Mouse (Mus musculus) CH12.LX (cell line): ENCODE results near the gene Pqlc2. TPM values are rescaled to one million over a fixed set of nuclear protein-coding genes. Genes with fewer than 3 reads are reported as not detected.

Experiments
- DNase-seq: peaks from one replicate; pipeline ENCODE4 v3.0.0-alpha.2; 2013; ENCODE audit errors: extremely low read depth
- H3K27ac ChIP-seq: 2 replicates; pipeline ENCODE4 v1.5.1; 2012; ENCODE audit warnings: low read depth, mild to moderate bottlenecking, control low read depth, moderate library complexity; ENCODE audit not compliant: insufficient read depth
- H3K27me3 ChIP-seq: replicated peaks from 2 replicates; pipeline ENCODE3; 2012; ENCODE audit warnings: inconsistent platforms
- H3K36me3 ChIP-seq, 2 experiments: replicated peaks in 1 of 2; 2 replicates each; pipeline versions ENCODE3 to v1.6.1; 2012; ENCODE audit warnings: inconsistent platforms in 1 of 2, low read length in 1 of 2, mild to moderate bottlenecking in 1 of 2, mixed read lengths in 1 of 2, moderate library complexity in 1 of 2; ENCODE audit not compliant: control insufficient read depth in 1 of 2, insufficient read depth in 1 of 2
- H3K4me1 ChIP-seq, 2 experiments: 2 replicates each; pipeline ENCODE4 v1.6.1; 2012; ENCODE audit warnings: inconsistent platforms in 1 of 2, moderate library complexity in 1 of 2; ENCODE audit not compliant: insufficient read depth in 2 of 2, control insufficient read depth in 1 of 2
- H3K4me2 ChIP-seq: 2 replicates; pipeline ENCODE4 v1.6.1; 2012; ENCODE audit warnings: low read depth, mild to moderate bottlenecking, control low read depth; ENCODE audit not compliant: poor library complexity, insufficient read depth, severe bottlenecking
- H3K4me3 ChIP-seq, 3 experiments: fragments of 150-350 bp in 1 of 3; sonication (generic) in 1 of 3; replicated peaks in 1 of 3; 2 replicates each; pipeline versions ENCODE3 to v1.5.1; 2011 to 2012; ENCODE audit warnings: low read depth in 2 of 3, low read length in 2 of 3, mild to moderate bottlenecking in 2 of 3, moderate library complexity in 2 of 3, control low read depth in 1 of 3, improper control_type of control experiment in 1 of 3, inconsistent platforms in 1 of 3, mixed read lengths in 1 of 3; ENCODE audit not compliant: poor library complexity in 1 of 3
- H3K79me2 ChIP-seq: replicated peaks from 2 replicates; pipeline ENCODE4 v1.6.1; 2012; ENCODE audit warnings: mild to moderate bottlenecking, moderate library complexity; ENCODE audit not compliant: control insufficient read depth, poor library complexity, insufficient read depth, severe bottlenecking; ENCODE audit errors: extremely low read depth
- H3K9ac ChIP-seq: 2 replicates; pipeline ENCODE4 v1.6.1; 2012; ENCODE audit warnings: low read depth, mild to moderate bottlenecking, control low read depth, moderate library complexity; ENCODE audit not compliant: insufficient read depth
- H3K9me3 ChIP-seq: replicated peaks from 2 replicates; pipeline ENCODE3; 2012; ENCODE audit warnings: low read length, inconsistent platforms, mixed read lengths
- BHLHE40 ChIP-seq: IDR thresholded peaks from 2 replicates; pipeline ENCODE4 v1.6.1; 2011; ENCODE audit warnings: mild to moderate bottlenecking, low read depth, low read length, improper control_type of control experiment
- CHD2 ChIP-seq: IDR thresholded peaks from 2 replicates; pipeline ENCODE4 v1.6.1; 2011; ENCODE audit warnings: low read length, improper control_type of control experiment
- CTCF ChIP-seq, 2 experiments: IDR thresholded peaks in 1 of 2; conservative IDR thresholded peaks in 1 of 2; 2 replicates each; pipeline ENCODE4 v1.5.1; 2011 to 2012; ENCODE audit warnings: low read depth in 2 of 2, low read length in 2 of 2, improper control_type of control experiment in 1 of 2, inconsistent platforms in 1 of 2, mild to moderate bottlenecking in 1 of 2, moderate library complexity in 1 of 2
- E2F4 ChIP-seq: IDR thresholded peaks from 2 replicates; pipeline ENCODE4 v1.6.1; 2011; ENCODE audit warnings: low read depth, low read length, improper control_type of control experiment; ENCODE audit not compliant: insufficient replicate concordance
- ELF1 ChIP-seq: IDR thresholded peaks from 2 replicates; pipeline ENCODE4 v1.6.1; 2014; ENCODE audit warnings: low read depth, mild to moderate bottlenecking, inconsistent platforms, low read length, improper control_type of control experiment
- ETS1 ChIP-seq: conservative IDR thresholded peaks from 2 replicates; pipeline ENCODE4 v1.6.1; 2012; ENCODE audit warnings: low read depth, mild to moderate bottlenecking, inconsistent platforms, low read length, improper control_type of control experiment, moderate library complexity
- HCFC1 ChIP-seq: IDR thresholded peaks from 2 replicates; pipeline ENCODE4 v1.6.1; 2012; ENCODE audit warnings: low read depth, mild to moderate bottlenecking, inconsistent platforms, low read length, improper control_type of control experiment
- IRF4 ChIP-seq: IDR thresholded peaks from 2 replicates; pipeline ENCODE4 v1.6.1; 2014; ENCODE audit warnings: low read depth, mild to moderate bottlenecking, inconsistent platforms, low read length, improper control_type of control experiment
- JUND ChIP-seq: conservative IDR thresholded peaks from 2 replicates; pipeline ENCODE4 v1.6.1; 2011; ENCODE audit warnings: low read depth, low read length, improper control_type of control experiment
- KAT2A ChIP-seq: IDR thresholded peaks from 2 replicates; pipeline ENCODE4 v1.6.1; 2012; ENCODE audit warnings: low read length, improper control_type of control experiment, inconsistent platforms; ENCODE audit not compliant: insufficient replicate concordance
- MAFK ChIP-seq: IDR thresholded peaks from 2 replicates; pipeline ENCODE4 v1.6.1; 2011; ENCODE audit warnings: low read length, improper control_type of control experiment; ENCODE audit not compliant: insufficient replicate concordance
- MAZ ChIP-seq: IDR thresholded peaks from 2 replicates; pipeline ENCODE4 v1.6.1; 2012; ENCODE audit warnings: low read depth, mild to moderate bottlenecking, inconsistent platforms, low read length, improper control_type of control experiment, moderate library complexity
- MEF2A ChIP-seq: IDR thresholded peaks from 2 replicates; pipeline ENCODE4 v1.6.1; 2014; ENCODE audit warnings: low read depth, mild to moderate bottlenecking, inconsistent platforms, low read length, improper control_type of control experiment, borderline replicate concordance
- PAX5 ChIP-seq: IDR thresholded peaks from 2 replicates; pipeline ENCODE4 v1.6.1; 2012; ENCODE audit warnings: low read length, inconsistent platforms, mixed read lengths
- POLR2A ChIP-seq: IDR thresholded peaks from 2 replicates; pipeline ENCODE4 v1.6.1; 2011; ENCODE audit warnings: low read depth, mild to moderate bottlenecking, improper control_type of control experiment, low read length
- RCOR1 ChIP-seq: conservative IDR thresholded peaks from 2 replicates; pipeline ENCODE4 v1.6.1; 2012; ENCODE audit warnings: low read depth, mild to moderate bottlenecking, inconsistent platforms, low read length, improper control_type of control experiment
- SIN3A ChIP-seq: IDR thresholded peaks from 2 replicates; pipeline ENCODE4 v1.6.1; 2012; ENCODE audit warnings: low read length, improper control_type of control experiment, inconsistent platforms
- SMC3 ChIP-seq: IDR thresholded peaks from 2 replicates; pipeline ENCODE4 v1.6.1; 2011; ENCODE audit warnings: low read depth, low read length, improper control_type of control experiment
- TBP ChIP-seq: conservative IDR thresholded peaks from 2 replicates; pipeline ENCODE4 v1.6.1; 2011; ENCODE audit warnings: low read depth, low read length, improper control_type of control experiment
- TCF12 ChIP-seq: IDR thresholded peaks from 2 replicates; pipeline ENCODE4 v1.6.1; 2014; ENCODE audit warnings: low read depth, mild to moderate bottlenecking, inconsistent platforms, low read length, improper control_type of control experiment
- UBTF ChIP-seq: IDR thresholded peaks from 2 replicates; pipeline ENCODE4 v1.6.1; 2012; ENCODE audit warnings: low read depth, mild to moderate bottlenecking, inconsistent platforms, low read length, improper control_type of control experiment, moderate library complexity
- ZKSCAN1 ChIP-seq: IDR thresholded peaks from 2 replicates; pipeline ENCODE4 v1.6.1; 2012; ENCODE audit warnings: low read depth, inconsistent platforms, low read length, improper control_type of control experiment, borderline replicate concordance
- ZMIZ1 ChIP-seq: IDR thresholded peaks from 2 replicates; pipeline ENCODE4 v1.6.1; 2012; ENCODE audit warnings: low read depth, mild to moderate bottlenecking, inconsistent platforms, low read length, improper control_type of control experiment
- dilution Hi-C: fragments of 300-500 bp; cut with MboI; formaldehyde crosslinking; loops from 2 replicates; pipeline ENCODE4 v1.14.3; 2020; ENCODE audit warnings: low sequenced_read_pairs; ENCODE audit not compliant: extremely low pct_unique_long_range_greater_than_20kb, extremely low pct_ligation_motif_present
- in situ Hi-C: fragments of 300-500 bp; cut with MboI; formaldehyde crosslinking; loops from 3 replicates; pipeline ENCODE4 v1.14.3; 2019; ENCODE audit warnings: low sequenced_read_pairs, low pct_ligation_motif_present, low pct_unique_long_range_greater_than_20kb, mixed read lengths
- polyA plus RNA-seq: library from polyadenylated mRNA; unstranded; fragments of >175 nt; gene quantifications from 2 replicates; pipeline ENCODE4 v1.2.1, GENCODE M21; 2012; ENCODE audit warnings: low read depth; ENCODE audit not compliant: insufficient read length
- total RNA-seq, 2 experiments: library from RNA; depleted of rRNA; stranded (reverse); fragments of 300-350 nt in 1 of 2; fragments of >200 nt in 1 of 2; gene quantifications; 2 replicates each; pipeline ENCODE4 v1.2.3; 2012 to 2014

Gene Pqlc2
- total and polyA plus RNA-seq, 3 experiments, result 6.2 to 8.1 (median 6.8) TPM

DNA sequence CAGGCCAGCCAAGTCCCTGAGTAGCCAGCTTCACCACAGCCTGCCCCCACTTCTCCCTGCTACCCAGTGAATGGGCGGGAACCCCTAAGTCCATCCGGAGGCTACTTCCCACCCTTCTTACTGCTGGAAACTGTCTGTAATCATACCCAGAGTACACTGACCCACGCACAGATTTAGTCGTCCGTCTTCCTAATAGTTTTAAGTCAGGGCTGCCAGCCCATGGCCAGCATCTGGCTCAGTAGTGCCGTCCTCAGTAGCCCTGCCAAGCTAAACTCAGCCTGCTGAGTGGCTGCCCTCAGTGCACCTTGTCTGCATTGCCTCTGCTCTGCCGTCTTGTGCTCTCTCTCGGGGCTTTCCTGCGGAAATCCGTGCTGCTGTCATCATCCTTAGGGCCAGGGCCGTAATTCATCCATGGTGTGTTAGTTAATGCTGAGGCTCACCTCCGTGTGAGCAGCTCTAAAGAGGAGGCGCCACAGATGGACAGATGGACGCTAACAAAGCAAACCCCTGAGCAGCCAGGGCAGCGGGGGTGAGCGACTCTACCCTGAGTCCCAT lies 28.6 kb downstream of the Pqlc2 start:
- dilution Hi-C loops, result no loop called here
- Histone ChIP-seq H3K9me3 (no peaks in the 10 kb centered on the region), H3K27me3 (no peaks in the 10 kb centered on the region), H3K27ac (no peak overlapping the region), H3K4me1 (no peaks in the 10 kb centered on the region), H3K9ac (no peak overlapping the region), H3K4me2 (no peak overlapping the region), H3K36me3 (peaks cover 67 to 95% of the 10 kb centered on the region in 2 experiments), H3K4me3 (no peak overlapping the region), H3K79me2 (no peaks in the 10 kb centered on the region)
- in situ Hi-C loops, result loop anchor here (10.0 kb wide), 1 partner anchor 197 kb away; no protein-coding TSS in a partner anchor
- no peak for DNase-seq
- TF ChIP-seq CTCF (conservative IDR thresholded peaks at IDR 0.05 in 1 of 2, IDR thresholded peaks at IDR 0.05 in 1 of 2; ENCODE audit: low read depth in 2 of 2, low read length in 2 of 2) (no peak), BHLHE40 (no peak), IRF4 (no peak), SIN3A (no peak), KAT2A (no peak), TCF12 (no peak), ETS1 (no peak), TBP (no peak), RCOR1 (no peak), MEF2A (no peak), HCFC1 (no peak), E2F4 (no peak), CHD2 (no peak), ZMIZ1 (no peak)

- Histone ChIP-seq H3K27me3 (no peaks in the 10 kb centered on the region), H3K9ac (no peak overlapping the region), H3K4me1 (no peaks in the 10 kb centered on the region), H3K4me2 (no peak overlapping the region), H3K79me2 (no peaks in the 10 kb centered on the region), H3K4me3 (no peak overlapping the region), H3K27ac (no peak overlapping the region), H3K36me3 (peaks cover 65 to 95% of the 10 kb centered on the region in 2 experiments), H3K9me3 (no peaks in the 10 kb centered on the region)
- no peak for TF ChIP-seq TBP
- TF ChIP-seq ZKSCAN1, result no peak
- no peak for TF ChIP-seq UBTF
- no peak for TF ChIP-seq JUND
- no peak for TF ChIP-seq ZMIZ1
- TF ChIP-seq CHD2, result no peak
- TF ChIP-seq MAZ, result no peak
- TF ChIP-seq PAX5, result no peak
- TF ChIP-seq MAFK, result no peak
- TF ChIP-seq RCOR1, result no peak
- TF ChIP-seq POLR2A, result no peak
- no peak for TF ChIP-seq ELF1
- no peak for TF ChIP-seq MEF2A
- TF ChIP-seq SMC3, result no peak
- TF ChIP-seq KAT2A, result no peak
- in situ Hi-C loops (loop anchor here (10.0 kb wide), 1 partner anchor 196 kb away; no protein-coding TSS in a partner anchor), dilution Hi-C loops (no loop called here)
- no peak for DNase-seq
These were observed 30.0 kb downstream of the Pqlc2 start for GRCm38 (mm10) chr4:139280530-139280929.
